Mouse (Mus musculus): ENCODE data around the gene Parp3. TPM values are rescaled to one million over a fixed set of nuclear protein-coding genes. Genes with fewer than 3 reads are reported as not detected.

Gene Parp3
- polyA plus RNA-seq, 1 experiment from 2014 or later = 0.70 TPM

DNA sequence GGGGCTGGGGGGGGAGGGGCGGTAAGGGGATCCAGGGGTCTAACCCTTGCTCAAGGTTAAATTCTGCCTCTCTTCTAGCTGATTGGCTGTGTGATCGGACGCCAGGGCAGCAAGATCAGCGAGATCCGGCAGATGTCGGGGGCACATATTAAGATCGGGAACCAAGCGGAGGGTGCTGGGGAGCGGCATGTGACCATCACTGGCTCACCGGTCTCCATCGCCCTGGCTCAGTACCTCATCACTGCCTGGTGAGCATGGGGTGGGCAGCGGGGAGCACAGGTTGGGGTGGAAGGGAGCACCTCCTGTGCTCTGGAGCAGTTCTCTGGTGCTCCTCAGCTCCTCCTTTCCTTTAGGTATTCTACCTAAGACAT is 14.3 kb downstream of the Parp3 start:
- Histone ChIP-seq H3K9me3 (ENCODE audit: control insufficient read depth, low read length) (no peaks in the 10 kb centered on the region), H3K27me3 (replicated peaks; ENCODE audit: control insufficient read depth, insufficient read depth, low read length) (no peaks in the 10 kb centered on the region), H3K9ac (replicated peaks; ENCODE audit: low read depth, low read length) (no peak overlapping the region), H3K4me1 (replicated peaks; ENCODE audit: control insufficient read depth, insufficient read depth, low read length) (peaks cover 36% of the 10 kb centered on the region), H3K4me2 (ENCODE audit: low read length) (no peak overlapping the region), H3K4me3 (replicated peaks; ENCODE audit: low read length) (no peak overlapping the region), H3K27ac (ENCODE audit: low read length) (no peak overlapping the region), H3K36me3 (ENCODE audit: control insufficient read depth, insufficient read depth) (peaks cover 16% of the 10 kb centered on the region; the same call in 1 of the 2 replicates)
- ATAC-seq = no peak
- 91% methylated on average over 12 of the region's 12 CpGs for WGBS

DNA sequence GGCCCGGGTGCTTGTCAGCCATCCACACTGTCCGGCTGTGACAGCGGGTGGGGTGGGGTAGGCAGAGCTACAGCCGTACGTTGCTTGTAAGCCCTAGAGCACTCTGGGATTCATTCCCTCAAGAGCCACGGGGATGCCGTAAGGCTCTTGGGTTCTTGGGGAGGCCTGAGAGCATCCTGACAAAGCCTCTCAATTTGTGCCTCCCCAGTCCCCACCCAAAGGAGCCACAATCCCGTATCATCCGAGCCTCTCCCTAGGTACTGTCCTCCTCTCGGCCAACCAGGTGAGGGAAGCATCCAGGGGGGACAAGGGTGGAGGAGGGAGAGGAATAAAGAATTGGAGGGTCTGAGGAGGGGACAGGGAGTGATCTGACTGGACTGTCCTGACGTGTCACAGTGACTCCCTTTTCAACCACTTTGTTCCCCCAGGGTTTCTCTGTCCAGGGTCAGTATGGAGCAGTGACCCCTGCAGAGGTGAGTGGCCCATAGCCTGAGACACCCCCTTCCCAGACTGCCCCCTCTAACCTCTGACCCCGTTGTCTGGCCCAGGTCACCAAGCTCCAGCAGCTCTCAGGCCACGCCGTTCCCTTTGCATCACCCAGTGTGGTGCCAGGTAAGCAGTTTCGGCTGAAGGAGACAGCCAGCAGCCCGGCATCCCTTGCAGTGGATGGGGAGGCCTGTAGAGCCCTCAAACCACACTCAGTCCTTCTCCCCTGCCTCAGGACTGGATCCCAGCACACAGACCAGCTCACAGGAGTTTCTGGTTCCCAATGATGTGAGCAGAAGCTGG is 14.9 kb downstream of the Parp3 start:
- no peak overlapping the region for H3K27ac ChIP-seq (ENCODE audit: low read length)
- H3K9ac ChIP-seq (replicated peaks; ENCODE audit: low read depth, low read length) = no peak overlapping the region
- no peak overlapping the region for H3K4me2 ChIP-seq (ENCODE audit: low read length)
- WGBS = 87% methylated on average over 16 of the region's 16 CpGs
- H3K9me3 ChIP-seq (ENCODE audit: control insufficient read depth, low read length) = no peaks in the 10 kb centered on the region
- no peak overlapping the region for H3K4me3 ChIP-seq (replicated peaks; ENCODE audit: low read length)
- peaks cover 16% of the 10 kb centered on the region; the same call in 1 of the 2 replicates for H3K36me3 ChIP-seq (ENCODE audit: control insufficient read depth, insufficient read depth)
- H3K4me1 ChIP-seq (replicated peaks; ENCODE audit: control insufficient read depth, insufficient read depth, low read length) = peaks cover 42% of the 10 kb centered on the region
- no peaks in the 10 kb centered on the region for H3K27me3 ChIP-seq (replicated peaks; ENCODE audit: control insufficient read depth, insufficient read depth, low read length)
- ATAC-seq = no peak

DNA sequence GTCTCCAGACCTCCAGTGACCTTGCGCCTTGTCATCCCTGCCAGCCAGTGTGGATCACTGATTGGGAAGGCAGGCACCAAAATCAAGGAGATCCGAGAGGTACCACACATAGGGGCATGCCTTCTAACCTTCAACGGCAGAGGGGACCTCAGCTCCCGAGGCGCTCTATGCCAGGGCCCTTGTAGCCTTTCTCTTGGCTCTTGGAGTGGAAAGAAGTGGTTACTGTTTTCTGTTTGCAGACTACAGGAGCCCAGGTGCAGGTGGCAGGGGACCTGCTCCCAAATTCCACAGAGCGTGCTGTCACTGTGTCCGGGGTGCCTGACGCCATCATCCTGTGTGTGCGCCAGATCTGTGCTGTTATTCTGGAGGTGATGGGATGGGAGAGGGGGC is 15.7 kb downstream of the Parp3 start:
- Histone ChIP-seq H3K27me3 (replicated peaks; ENCODE audit: control insufficient read depth, insufficient read depth, low read length) (no peaks in the 10 kb centered on the region), H3K4me1 (replicated peaks; ENCODE audit: control insufficient read depth, insufficient read depth, low read length) (peaks cover 49% of the 10 kb centered on the region), H3K4me3 (replicated peaks; ENCODE audit: low read length) (no peak overlapping the region), H3K9me3 (ENCODE audit: control insufficient read depth, low read length) (no peaks in the 10 kb centered on the region), H3K4me2 (ENCODE audit: low read length) (no peak overlapping the region), H3K27ac (ENCODE audit: low read length) (no peak overlapping the region), H3K36me3 (ENCODE audit: control insufficient read depth, insufficient read depth) (peaks cover 16% of the 10 kb centered on the region; the same call in 1 of the 2 replicates), H3K9ac (replicated peaks; ENCODE audit: low read depth, low read length) (no peak overlapping the region)
- ATAC-seq = no peak
- WGBS = 86% methylated on average over 9 of the region's 9 CpGs

DNA sequence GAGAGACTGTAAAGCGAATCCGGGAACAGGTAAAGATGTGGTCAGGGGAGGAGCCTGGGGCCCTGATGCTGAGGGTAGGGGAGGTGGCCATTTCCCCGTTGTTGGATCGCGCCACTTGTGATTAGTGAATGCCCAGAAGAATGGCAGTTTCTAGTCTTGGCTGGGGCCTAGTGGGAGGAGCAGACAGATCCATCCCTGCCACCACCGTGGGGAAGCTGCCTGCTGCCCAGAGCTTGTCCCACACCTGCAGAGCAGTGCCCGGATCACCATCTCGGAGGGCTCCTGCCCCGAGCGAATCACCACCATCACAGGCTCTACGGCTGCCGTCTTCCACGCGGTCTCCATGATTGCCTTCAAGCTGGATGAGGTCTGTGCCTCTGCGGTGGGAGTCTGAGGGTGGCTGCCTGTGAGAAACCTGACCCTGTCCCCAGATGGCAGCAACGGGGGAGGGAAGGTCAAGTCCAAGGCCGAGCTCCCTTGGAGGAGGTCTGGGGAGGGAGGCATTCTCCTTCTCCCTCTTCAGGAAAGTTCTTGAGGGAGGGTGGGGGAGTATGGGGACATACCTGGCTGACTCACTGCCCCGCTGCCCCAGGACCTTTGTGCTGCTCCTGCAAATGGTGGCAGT is 16.2 kb downstream of the Parp3 start:
- Histone ChIP-seq H3K9me3 (ENCODE audit: control insufficient read depth, low read length) (no peaks in the 10 kb centered on the region), H3K4me2 (ENCODE audit: low read length) (no peak overlapping the region), H3K9ac (replicated peaks; ENCODE audit: low read depth, low read length) (no peak overlapping the region), H3K36me3 (ENCODE audit: control insufficient read depth, insufficient read depth) (peaks cover 16% of the 10 kb centered on the region; the same call in 1 of the 2 replicates), H3K4me3 (replicated peaks; ENCODE audit: low read length) (no peak overlapping the region), H3K27me3 (replicated peaks; ENCODE audit: control insufficient read depth, insufficient read depth, low read length) (no peaks in the 10 kb centered on the region), H3K27ac (ENCODE audit: low read length) (no peak overlapping the region), H3K4me1 (replicated peaks; ENCODE audit: control insufficient read depth, insufficient read depth, low read length) (peaks cover 49% of the 10 kb centered on the region)
- WGBS = 78% methylated on average over 18 of the region's 18 CpGs
- ATAC-seq = no peak

DNA sequence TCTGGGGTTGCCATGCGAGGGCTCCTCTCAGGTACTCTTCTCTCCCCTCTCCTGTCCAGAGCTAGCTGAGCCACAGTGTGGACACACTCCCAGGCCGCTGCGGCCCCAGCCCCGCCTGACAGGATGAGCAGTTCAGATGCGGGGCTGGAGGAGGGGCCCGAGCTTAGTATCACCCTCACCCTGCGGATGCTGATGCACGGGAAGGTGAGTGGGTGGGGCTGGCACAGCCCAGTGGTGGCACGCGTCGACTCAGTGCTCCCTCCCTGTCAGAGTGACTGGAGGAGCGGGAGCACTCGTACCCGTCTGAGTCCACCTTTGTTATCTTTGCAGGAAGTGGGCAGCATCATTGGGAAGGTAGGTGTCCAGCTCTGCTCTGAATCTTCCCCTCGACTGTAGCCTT is 16.8 kb downstream of the Parp3 start:
- 86% methylated on average over 15 of the region's 15 CpGs for WGBS
- ATAC-seq = no peak
- Histone ChIP-seq H3K27ac (ENCODE audit: low read length) (no peak overlapping the region), H3K9me3 (ENCODE audit: control insufficient read depth, low read length) (no peaks in the 10 kb centered on the region), H3K4me1 (replicated peaks; ENCODE audit: control insufficient read depth, insufficient read depth, low read length) (peaks cover 49% of the 10 kb centered on the region), H3K4me2 (ENCODE audit: low read length) (no peak overlapping the region), H3K4me3 (replicated peaks; ENCODE audit: low read length) (no peak overlapping the region), H3K9ac (replicated peaks; ENCODE audit: low read depth, low read length) (0 out of 2 replicates have a peak overlapping the region, but pooled peaks have one; percentile 6), H3K36me3 (ENCODE audit: control insufficient read depth, insufficient read depth) (peaks cover 16% of the 10 kb centered on the region; the same call in 1 of the 2 replicates), H3K27me3 (replicated peaks; ENCODE audit: control insufficient read depth, insufficient read depth, low read length) (no peaks in the 10 kb centered on the region)

DNA sequence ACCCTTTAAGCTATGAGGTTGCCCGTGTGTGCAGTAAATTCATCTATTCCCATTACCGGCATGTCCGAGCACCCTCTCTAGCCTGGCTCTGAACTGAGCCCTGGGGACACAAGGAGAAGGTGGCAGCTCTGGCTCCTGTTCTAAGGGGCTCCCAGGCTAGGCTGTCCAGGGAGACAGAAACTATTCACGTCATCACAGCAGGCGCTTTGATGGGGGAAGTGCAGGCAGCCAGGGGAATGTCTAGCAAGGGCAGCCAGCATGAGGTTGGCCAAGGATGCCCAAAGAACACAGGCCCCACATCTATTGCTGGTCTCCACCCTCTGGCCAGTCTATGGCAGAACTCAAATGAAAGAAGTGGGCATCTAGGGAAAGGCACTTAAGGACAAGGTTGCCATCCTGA is 18.8 kb downstream of the Parp3 start:
- Histone ChIP-seq H3K27ac (ENCODE audit: low read length) (no peak overlapping the region), H3K36me3 (ENCODE audit: control insufficient read depth, insufficient read depth) (peaks cover 6% of the 10 kb centered on the region; the same call in 1 of the 2 replicates), H3K4me1 (replicated peaks; ENCODE audit: control insufficient read depth, insufficient read depth, low read length) (peaks cover 47% of the 10 kb centered on the region), H3K27me3 (replicated peaks; ENCODE audit: control insufficient read depth, insufficient read depth, low read length) (no peaks in the 10 kb centered on the region), H3K4me2 (ENCODE audit: low read length) (0 out of 2 replicates have a peak overlapping the region, but pooled peaks have one; percentile 6), H3K9ac (replicated peaks; ENCODE audit: low read depth, low read length) (no peak overlapping the region), H3K9me3 (ENCODE audit: control insufficient read depth, low read length) (no peaks in the 10 kb centered on the region), H3K4me3 (replicated peaks; ENCODE audit: low read length) (no peak overlapping the region)
- 50% methylated on average over 5 of the region's 5 CpGs for WGBS
- ATAC-seq = no peak

DNA sequence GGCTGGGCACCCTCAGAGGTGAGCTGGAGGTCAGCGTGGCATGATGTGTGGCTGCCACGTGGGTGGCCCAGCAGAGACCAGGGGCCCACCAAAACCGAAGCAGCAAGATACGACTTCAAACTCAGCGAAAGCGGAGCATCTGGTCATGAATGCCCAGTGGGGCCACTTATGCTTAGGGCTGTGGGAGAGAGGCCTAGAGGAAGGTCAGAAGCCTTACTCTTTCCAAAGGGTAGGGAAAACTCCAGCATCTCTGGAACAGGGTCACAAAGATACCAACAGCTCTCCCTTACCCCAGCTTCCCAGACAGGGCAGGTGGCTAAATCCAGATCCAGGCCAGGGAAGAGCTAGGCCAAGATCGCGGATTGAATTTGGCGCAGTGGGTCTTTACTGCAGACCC is 19.6 kb downstream of the Parp3 start:
- H3K4me3 ChIP-seq (replicated peaks; ENCODE audit: low read length) = peak overlapping the region; percentile 78
- H3K27me3 ChIP-seq (replicated peaks; ENCODE audit: control insufficient read depth, insufficient read depth, low read length) = no peaks in the 10 kb centered on the region
- peak overlapping the region; percentile 99 for H3K4me2 ChIP-seq (ENCODE audit: low read length)
- H3K36me3 ChIP-seq (ENCODE audit: control insufficient read depth, insufficient read depth) = peaks cover 4% of the 10 kb centered on the region; the same call in 1 of the 2 replicates
- H3K27ac ChIP-seq (ENCODE audit: low read length) = peak overlapping the region; percentile 51
- WGBS = 43% methylated on average over 9 of the region's 9 CpGs
- ATAC-seq = no peak
- H3K9me3 ChIP-seq (ENCODE audit: control insufficient read depth, low read length) = no peaks in the 10 kb centered on the region
- H3K9ac ChIP-seq (replicated peaks; ENCODE audit: low read depth, low read length) = peak overlapping the region; percentile 96
- peaks cover 53% of the 10 kb centered on the region for H3K4me1 ChIP-seq (replicated peaks; ENCODE audit: control insufficient read depth, insufficient read depth, low read length)

DNA sequence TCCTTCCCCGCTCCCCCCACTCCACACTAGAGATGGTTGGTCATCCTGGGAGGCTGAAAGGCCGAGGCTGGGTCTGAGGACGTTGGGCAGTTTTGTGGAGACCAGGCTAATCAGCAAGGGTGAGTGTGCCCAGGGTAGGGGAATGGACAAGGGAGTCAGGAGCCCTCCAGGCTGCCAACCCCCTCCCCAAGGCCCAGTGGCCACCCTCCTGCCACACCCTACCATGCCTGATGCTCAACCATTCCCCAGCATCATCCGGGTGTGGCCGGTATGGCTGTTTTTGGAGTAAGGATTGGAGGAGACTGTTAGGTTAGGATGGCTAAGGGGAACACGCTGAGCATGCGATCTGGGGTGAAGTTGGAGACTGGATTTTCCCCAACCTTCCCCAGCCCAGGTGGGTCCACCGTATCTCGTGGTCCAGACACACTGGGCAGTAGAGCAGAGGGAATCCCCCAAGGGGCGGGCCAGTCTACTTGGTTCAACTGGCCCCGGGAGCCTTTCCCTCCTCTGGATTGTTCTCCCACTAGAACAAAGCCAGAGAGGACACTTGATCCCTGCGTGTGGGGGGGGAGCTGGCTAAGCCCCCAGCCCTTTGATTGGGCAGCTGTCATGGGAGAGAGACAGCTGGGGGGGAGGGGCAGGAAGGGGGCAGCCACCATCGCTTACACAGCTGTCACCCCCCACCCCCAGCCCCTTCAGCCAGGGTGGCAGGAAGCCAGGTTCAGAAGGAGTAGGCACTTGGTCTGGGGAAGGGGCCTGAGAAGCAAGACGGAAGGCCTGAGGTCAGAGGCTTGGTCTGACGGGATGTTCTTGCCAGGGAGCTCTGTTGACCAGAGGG is 20.2 kb downstream of the Parp3 start:
- Histone ChIP-seq H3K9me3 (ENCODE audit: control insufficient read depth, low read length) (no peaks in the 10 kb centered on the region), H3K27ac (ENCODE audit: low read length) (peak overlapping the region; percentile 51), H3K4me3 (replicated peaks; ENCODE audit: low read length) (peak overlapping the region; percentile 78), H3K27me3 (replicated peaks; ENCODE audit: control insufficient read depth, insufficient read depth, low read length) (no peaks in the 10 kb centered on the region), H3K4me2 (ENCODE audit: low read length) (peak overlapping the region; percentile 99), H3K4me1 (replicated peaks; ENCODE audit: control insufficient read depth, insufficient read depth, low read length) (peaks cover 53% of the 10 kb centered on the region), H3K36me3 (ENCODE audit: control insufficient read depth, insufficient read depth) (peaks cover 4% of the 10 kb centered on the region; the same call in 1 of the 2 replicates), H3K9ac (replicated peaks; ENCODE audit: low read depth, low read length) (peak overlapping the region; percentile 96)
- WGBS = 25% methylated on average over 15 of the region's 15 CpGs
- no peak for ATAC-seq
